Mouse (Mus musculus) WW6 (cell line): ENCODE measurements at regions not wholly inside any gene's neighbourhood (a gene's known extent, or its start where the extent isn't known, plus 50 kb on each side); places are given as distances from the start of the nearest gene placed in this dataset.

Source experiments
- DNase-seq: peaks from one replicate; pipeline ENCODE4 v3.0.0-alpha.2; 2013; ENCODE audit warnings: low read depth, low spot score

DNA sequence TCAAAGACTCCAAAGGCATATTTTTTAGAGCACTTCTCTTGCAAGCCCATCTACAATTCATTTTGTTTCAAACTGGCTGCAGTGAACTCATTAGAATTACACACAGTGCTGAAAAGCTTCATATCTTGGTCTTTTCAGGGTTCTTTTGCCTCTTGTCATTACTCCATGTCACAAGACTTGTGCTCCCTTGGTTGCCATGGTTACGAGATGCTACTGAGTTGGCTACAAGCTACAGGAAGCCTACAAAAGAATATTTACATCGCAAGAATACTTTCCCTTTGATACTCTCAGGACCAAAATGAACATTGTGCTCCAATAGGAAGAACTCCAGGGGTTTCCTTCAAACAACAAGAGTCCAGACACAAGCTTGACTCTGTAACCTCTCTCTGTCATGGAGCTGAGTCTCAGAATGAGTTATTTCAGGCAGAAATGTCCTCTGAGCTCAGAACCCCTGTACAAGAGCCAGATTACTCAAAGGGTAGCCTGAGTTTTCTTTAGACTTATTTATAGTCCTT is 545.2 kb upstream of the Adamts9 start:
- no peak for DNase-seq

- DNase-seq = no peak
Measured at GRCm38 (mm10) chr6:93478521-93478920, 535.2 kb upstream of the Adamts9 start.

- DNase-seq = no peak
Measured at GRCm38 (mm10) chr6:93474981-93475380, 531.7 kb upstream of the Adamts9 start.

DNA sequence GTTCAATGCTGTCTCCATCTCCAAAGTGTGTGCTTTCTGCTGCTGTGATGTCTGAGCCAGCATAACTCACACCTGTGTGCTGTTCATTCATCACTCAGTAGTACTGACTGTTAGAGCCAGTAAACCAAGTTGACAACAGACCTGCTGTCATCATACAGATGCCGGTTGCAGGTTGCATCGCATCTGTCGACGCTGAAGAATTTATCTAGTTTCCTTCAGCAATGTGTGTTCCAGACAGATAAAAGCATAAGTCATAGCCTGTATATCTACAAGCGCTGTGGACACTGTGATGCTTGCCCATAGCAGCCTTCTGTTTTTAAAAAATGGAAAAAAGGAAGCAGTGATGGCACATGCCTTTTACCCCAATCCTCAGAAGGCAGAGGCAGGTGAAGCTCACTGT is 524.6 kb upstream of the Adamts9 start:
- DNase-seq = no peak

DNA sequence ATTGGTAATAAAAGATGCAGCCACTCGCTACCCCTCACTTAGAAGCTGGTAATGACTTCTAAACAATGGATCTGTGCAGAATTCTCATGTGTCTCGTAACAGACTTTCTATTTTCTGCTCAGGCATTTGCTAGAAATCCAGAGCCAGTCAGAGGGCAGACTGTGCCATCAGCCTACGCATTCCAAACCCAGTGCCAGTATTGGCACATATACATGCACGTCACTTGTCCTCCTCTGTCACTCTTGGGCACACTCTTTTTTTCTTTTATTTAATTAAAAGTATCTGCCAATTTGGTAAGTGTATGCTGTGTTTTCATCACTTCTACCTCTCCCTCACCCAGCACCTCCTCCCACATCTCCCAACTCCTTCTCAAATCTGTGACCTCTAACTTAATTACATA is 519.6 kb upstream of the Adamts9 start:
- DNase-seq = no peak

- no peak for DNase-seq
Measured at GRCm38 (mm10) chr6:93461374-93461773, 518.1 kb upstream of the Adamts9 start.

DNA sequence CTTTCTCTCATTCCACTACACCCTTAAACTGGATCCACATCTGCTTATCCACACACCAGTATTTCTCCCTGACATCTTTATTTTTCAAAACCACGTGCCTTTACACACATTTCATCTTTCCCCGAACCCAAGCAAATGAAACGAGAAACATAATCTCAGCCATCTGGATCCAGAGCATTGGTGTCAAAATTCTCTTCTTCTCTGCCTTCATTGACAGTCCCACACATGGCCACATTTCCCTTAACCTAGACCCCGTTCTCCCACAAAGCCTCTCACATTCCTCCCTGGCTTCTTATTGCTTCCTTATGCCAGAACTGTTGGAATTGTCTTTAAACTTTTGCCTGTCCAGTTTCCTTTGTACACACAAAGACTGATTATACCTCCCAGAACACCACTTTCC is 514.3 kb upstream of the Adamts9 start:
- DNase-seq = no peak

GRCm38 (mm10) chr6:93456383-93457033 is 513.2 kb upstream of the Adamts9 start:
- no peak for DNase-seq

DNA sequence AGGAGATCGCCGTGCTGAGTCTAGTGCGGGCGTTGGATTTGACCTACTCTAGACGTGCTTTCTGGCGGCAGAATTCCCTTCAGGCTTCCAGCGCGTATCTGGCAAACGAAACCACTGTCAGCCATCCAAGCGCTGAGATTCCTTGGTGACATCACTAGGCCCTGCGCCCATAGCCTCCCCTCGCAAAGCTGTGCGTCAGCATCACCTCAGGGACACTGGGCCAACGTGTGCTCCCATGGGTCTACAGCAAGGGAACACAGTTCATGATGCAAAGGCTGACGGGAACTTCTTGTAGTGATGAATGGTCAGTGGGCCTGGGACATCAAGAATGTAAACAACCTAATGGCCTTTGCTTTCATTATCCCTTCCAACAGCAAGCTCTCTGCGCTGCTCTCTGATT is 502.3 kb upstream of the Adamts9 start:
- DNase-seq = no peak

- no peak for DNase-seq
Measured at GRCm38 (mm10) chr6:93445124-93445523, 501.8 kb upstream of the Adamts9 start.

DNA sequence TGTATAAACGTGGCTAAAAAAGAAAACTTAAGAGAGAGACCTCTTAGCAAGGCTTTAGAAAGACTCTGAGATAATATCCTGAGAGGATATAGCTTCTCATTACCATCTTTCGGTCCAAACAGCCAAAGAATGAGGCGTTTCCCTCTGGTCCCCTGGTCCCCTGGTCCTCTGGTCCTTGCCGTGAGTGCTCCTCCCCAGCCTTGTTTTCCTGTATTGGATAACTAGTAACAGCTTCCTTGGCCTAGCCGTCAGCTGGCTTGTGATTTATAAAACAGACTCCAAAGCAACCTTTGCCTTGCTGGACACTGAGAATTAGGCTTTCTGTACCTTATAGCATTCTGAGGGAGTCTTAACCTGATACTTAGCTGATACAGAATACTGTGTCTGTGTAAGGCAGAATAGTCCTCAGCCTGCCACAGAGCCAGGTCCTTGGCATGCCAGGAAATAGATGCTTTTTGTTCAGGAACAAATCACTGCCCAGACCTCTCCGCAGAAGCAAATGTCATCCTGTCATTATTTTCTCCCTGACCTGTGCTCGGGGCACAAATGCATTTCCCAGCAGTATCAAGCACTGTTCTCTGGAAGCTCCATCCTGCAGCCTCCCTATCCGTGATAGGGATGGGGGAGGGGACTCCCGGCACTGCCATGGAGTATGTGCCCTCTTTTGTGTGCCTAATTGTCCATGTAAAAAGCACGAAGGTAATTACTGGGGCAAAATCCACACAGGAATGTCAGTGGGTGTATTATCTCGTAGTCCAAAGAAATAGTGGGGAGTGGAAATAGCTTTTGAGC is 500.7 kb upstream of the Adamts9 start:
- no peak for DNase-seq

GRCm38 (mm10) chr6:93433446-93433845 is 490.2 kb upstream of the Adamts9 start:
- no peak for DNase-seq

DNA sequence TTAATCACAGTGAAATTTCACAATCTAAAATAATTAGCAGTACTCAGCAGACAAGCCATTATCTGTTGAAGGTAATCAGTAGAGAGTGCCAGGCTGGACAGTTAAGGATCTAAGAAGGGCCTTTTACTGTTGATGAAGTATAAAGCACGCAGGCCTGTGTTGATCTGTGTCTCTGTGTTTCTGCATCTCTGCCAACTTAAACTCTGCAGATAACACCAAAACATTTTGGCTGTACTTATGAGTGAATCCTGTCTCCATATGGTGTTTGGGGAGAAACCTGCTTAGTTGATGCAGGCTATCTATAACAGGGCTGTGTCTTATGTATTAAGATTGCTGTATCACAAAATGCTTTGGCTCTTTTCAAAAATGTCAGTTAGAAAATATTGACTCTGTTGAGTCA is 482.8 kb upstream of the Adamts9 start:
- DNase-seq = no peak

- DNase-seq = no peak
Measured at GRCm38 (mm10) chr6:93422906-93423305, 479.6 kb upstream of the Adamts9 start.

DNA sequence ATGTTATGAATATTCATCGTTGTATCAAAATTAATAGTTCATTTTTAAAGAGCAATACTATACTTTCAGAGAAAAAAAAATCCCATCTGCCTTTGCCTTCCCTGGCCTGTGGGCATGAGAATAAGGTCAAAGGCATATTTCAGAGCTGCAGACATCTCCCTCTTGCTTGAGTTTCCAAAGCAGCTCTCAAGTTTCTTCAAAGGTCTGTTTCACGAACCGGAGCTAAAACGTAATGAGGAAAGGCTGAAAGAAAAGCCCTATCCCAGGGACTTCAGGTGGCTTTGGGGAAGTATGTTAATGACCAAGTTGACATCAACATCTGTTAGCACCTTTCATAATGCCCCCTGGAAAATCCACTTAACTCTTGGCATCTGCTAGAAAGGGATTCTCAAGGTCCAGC is 479.0 kb upstream of the Adamts9 start:
- no peak for DNase-seq

GRCm38 (mm10) chr6:93417625-93418024 is 474.3 kb upstream of the Adamts9 start:
- DNase-seq = no peak

GRCm38 (mm10) chr6:93416006-93416405 is 472.7 kb upstream of the Adamts9 start:
- no peak for DNase-seq

DNA sequence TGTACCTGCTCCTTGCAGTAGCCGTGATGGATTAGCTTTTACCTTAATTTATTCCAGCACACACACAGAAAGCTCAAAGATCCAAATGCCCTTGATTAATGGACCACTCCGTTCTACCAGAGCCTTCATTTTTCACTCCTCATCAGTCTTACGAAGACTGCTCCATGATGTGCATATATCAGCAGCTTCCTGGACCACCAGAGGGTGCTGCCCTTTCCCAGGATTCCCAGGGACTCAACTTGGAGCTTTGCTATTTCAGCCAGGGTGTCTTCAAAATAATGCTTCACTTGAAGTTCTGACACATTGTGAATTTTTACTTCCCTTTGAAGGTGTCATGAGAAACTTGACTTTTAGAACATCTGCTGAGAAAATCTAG is 467.8 kb upstream of the Adamts9 start:
- no peak for DNase-seq

DNA sequence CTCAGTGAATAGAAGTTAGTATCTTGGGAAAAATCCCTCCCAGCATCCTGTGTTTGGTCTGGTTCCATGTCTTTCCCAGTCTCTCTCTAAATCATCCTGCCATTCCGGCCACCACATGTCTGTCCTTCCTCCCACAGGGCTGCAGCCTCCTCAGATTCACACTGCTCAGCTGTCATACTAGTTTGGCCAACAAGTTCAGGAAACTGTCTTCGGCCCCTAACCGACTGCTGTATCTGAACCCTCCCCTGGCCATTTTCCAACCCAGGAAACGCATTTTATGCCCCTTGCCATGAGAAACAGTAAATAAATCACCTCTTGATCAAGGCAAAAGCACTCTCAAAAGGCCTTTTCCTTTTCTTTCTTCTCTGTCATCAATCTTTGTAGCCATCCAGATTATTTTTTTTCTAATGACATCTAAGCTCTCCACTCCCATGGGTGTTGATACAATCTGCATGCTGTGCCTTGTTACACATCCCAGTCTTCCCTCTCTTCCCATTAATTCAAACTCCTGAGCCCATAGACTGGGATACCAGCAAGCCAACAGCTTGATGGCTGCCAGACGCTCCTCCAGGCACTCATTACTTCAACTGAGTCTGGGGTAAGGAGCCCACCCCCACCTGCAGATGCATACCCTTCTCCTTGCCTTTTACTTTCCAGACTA is 467.3 kb upstream of the Adamts9 start:
- no peak for DNase-seq

DNA sequence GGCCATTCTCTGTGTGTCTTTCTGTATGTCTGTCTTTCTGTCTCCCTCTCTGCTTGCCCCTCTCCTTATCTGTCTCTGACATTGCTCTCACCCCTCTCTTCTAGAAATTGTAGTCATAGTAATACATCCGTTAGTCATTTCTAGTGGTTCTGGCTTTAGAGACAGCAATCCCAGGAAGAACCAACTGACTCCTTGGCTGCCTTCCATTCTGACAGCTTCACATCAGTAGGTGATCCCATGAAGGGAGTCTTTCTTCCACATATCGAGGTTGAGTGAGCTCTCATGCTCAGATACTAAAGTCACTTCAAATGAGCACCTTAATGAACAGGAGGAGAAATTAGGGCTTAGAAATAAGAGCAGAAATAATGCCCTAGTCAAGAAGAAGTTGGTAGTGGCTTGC is 455.3 kb upstream of the Adamts9 start:
- no peak for DNase-seq

DNA sequence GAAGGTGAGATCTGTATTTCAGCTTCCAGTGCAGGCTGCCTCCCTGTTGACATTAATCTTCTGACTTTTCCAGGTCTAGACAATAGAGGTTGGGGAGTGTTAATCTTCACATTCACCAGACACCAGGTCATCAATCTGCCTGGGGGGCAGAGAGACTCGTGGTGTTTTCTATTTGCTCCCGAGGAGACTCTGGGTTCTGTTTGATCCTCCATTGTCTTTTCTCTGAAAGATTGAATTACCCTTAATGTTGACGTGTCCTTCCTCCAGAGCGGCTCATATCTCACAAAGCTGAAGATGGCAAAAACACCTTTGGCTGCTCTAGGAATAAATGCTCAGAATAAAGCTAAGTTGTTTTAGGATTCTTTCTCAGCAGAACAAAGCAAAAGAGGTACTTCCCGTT is 453.8 kb upstream of the Adamts9 start:
- no peak for DNase-seq

- no peak for DNase-seq
Measured at GRCm38 (mm10) chr6:93395952-93396351, 452.7 kb upstream of the Adamts9 start.

DNA sequence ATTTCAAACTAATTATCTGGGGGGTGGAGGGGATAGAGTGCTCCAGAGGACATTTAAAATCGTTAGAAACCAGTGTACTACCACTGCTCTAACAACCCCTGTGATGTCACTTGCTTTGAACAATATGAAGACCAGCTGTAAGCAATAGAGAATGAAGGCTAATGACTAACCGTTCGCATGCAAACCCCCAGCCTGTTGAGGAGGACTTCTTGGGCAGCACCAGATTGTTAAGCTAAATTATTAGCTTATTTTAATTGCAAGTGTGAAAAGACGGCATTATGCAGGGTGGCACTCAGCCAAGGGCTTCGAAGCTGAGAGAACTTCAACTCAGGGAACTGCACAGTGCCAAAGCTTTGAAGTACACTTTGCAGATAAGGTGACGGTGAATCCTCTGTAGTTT is 452.0 kb upstream of the Adamts9 start:
- DNase-seq = no peak
